Mouse (Mus musculus): Measurements from ENCODE around the gene Abcc4. TPM values are rescaled to one million over a fixed set of nuclear protein-coding genes. Genes with fewer than 3 reads are reported as not detected.

Gene Abcc4
- total RNA-seq, 2 experiments from 2014 or later: 8.7 to 11.1 TPM

- Histone ChIP-seq H3K4me3 (no peak overlapping the region), H3K27ac (no peak overlapping the region)
- no peak for DNase-seq (ENCODE audit: low spot score in 2 of 2)
- peak; percentile 53 for TF ChIP-seq CTCF (conservative IDR thresholded peaks at IDR 0.05)
Observed at GRCm38 (mm10) chr14:118604903-118605302, 101.1 kb downstream of the Abcc4 start.

- Histone ChIP-seq H3K27ac (no peak overlapping the region), H3K4me3 (no peak overlapping the region)
- no peak for DNase-seq (ENCODE audit: low spot score in 2 of 2)
- TF ChIP-seq CTCF (conservative IDR thresholded peaks at IDR 0.05): no peak
Observed at GRCm38 (mm10) chr14:118602031-118602430, 104.0 kb downstream of the Abcc4 start.

GRCm38 (mm10) chr14:118600746-118601145, 105.3 kb downstream of the Abcc4 start:
- no peak for DNase-seq (ENCODE audit: low spot score in 2 of 2)
- Histone ChIP-seq H3K27ac (no peak overlapping the region), H3K4me3 (no peak overlapping the region)
- no peak for TF ChIP-seq CTCF (conservative IDR thresholded peaks at IDR 0.05)

GRCm38 (mm10) chr14:118598757-118599156, 107.3 kb downstream of the Abcc4 start:
- DNase-seq (ENCODE audit: low spot score in 2 of 2): no peak

GRCm38 (mm10) chr14:118594463-118594862, 111.6 kb downstream of the Abcc4 start:
- Histone ChIP-seq H3K4me3 (no peak overlapping the region), H3K27ac (no peak overlapping the region)
- DNase-seq (ENCODE audit: low spot score in 2 of 2): no peak
- TF ChIP-seq CTCF (conservative IDR thresholded peaks at IDR 0.05): no peak

More at GRCm38 (mm10) chr14:118598757-118599156, 107.3 kb downstream of the Abcc4 start:
- TF ChIP-seq CTCF (conservative IDR thresholded peaks at IDR 0.05): no peak
- Histone ChIP-seq H3K4me3 (no peak overlapping the region), H3K27ac (no peak overlapping the region)

GRCm38 (mm10) chr14:118591477-118592403, 114.3 kb downstream of the Abcc4 start:
- DNase-seq (ENCODE audit: low spot score in 2 of 2): peak; percentile 57 to 90
- Histone ChIP-seq H3K4me3 (no peak overlapping the region), H3K27ac (no peak overlapping the region)
- TF ChIP-seq CTCF (conservative IDR thresholded peaks at IDR 0.05): peak; percentile 99

GRCm38 (mm10) chr14:118582333-118582941, 123.6 kb downstream of the Abcc4 start:
- no peak for DNase-seq (ENCODE audit: low spot score in 2 of 2)
- H3K4me3 ChIP-seq: no peak overlapping the region
- no peak for TF ChIP-seq CTCF (conservative IDR thresholded peaks at IDR 0.05)
- H3K27ac ChIP-seq: no peak overlapping the region

- Histone ChIP-seq H3K4me3 (no peak overlapping the region), H3K27ac (no peak overlapping the region)
- no peak for TF ChIP-seq CTCF (conservative IDR thresholded peaks at IDR 0.05)
- no peak for DNase-seq (ENCODE audit: low spot score in 2 of 2)
Observed at GRCm38 (mm10) chr14:118581673-118582072, 124.3 kb downstream of the Abcc4 start.

- H3K4me3 ChIP-seq: no peak overlapping the region
- H3K27ac ChIP-seq: no peak overlapping the region
- no peak for TF ChIP-seq CTCF (conservative IDR thresholded peaks at IDR 0.05)
- DNase-seq (ENCODE audit: low spot score in 2 of 2): no peak
Observed at GRCm38 (mm10) chr14:118579013-118579728, 126.8 kb downstream of the Abcc4 start.

- H3K27ac ChIP-seq: no peak overlapping the region
- H3K4me3 ChIP-seq: no peak overlapping the region
- no peak for DNase-seq (ENCODE audit: low spot score in 2 of 2)
- no peak for TF ChIP-seq CTCF (conservative IDR thresholded peaks at IDR 0.05)
Observed at GRCm38 (mm10) chr14:118577895-118578294, 128.1 kb downstream of the Abcc4 start.

- no peak overlapping the region for H3K4me3 ChIP-seq
- H3K27ac ChIP-seq: no peak overlapping the region
- no peak for DNase-seq (ENCODE audit: low spot score in 2 of 2)
- no peak for TF ChIP-seq CTCF (conservative IDR thresholded peaks at IDR 0.05)
Observed at GRCm38 (mm10) chr14:118572688-118573245, 133.3 kb downstream of the Abcc4 start.

- TF ChIP-seq CTCF (conservative IDR thresholded peaks at IDR 0.05): no peak
- Histone ChIP-seq H3K4me3 (no peak overlapping the region), H3K27ac (no peak overlapping the region)
- DNase-seq (ENCODE audit: low spot score in 2 of 2): no peak
Observed at GRCm38 (mm10) chr14:118569586-118569985, 136.4 kb downstream of the Abcc4 start.

Measured in layer of hippocampus, adult 2 months (tissue).